Mouse (Mus musculus) layer of hippocampus, adult 8-10 months (tissue): Measurements from ENCODE around the gene Mrpl12. TPM values are rescaled to one million over a fixed set of nuclear protein-coding genes. Genes with fewer than 3 reads are reported as not detected.

Experiments used
- DNase-seq, 2 experiments: peaks; one replicate each; pipeline ENCODE4 v3.0.0; 2022; ENCODE audit warnings: low spot score in 2 of 2
- total RNA-seq, 4 experiments: library from RNA; stranded (reverse); gene quantifications; 2 replicates each; pipeline ENCODE4 v1.2.4; 2022

Gene Mrpl12
- total RNA-seq, 4 experiments from 2014 or later = 63.7 to 66.0 (median 64.4) TPM

- DNase-seq = no peak
Observed at GRCm38 (mm10) chr11:120467736-120468092, 16.7 kb upstream of the Mrpl12 start.

DNA sequence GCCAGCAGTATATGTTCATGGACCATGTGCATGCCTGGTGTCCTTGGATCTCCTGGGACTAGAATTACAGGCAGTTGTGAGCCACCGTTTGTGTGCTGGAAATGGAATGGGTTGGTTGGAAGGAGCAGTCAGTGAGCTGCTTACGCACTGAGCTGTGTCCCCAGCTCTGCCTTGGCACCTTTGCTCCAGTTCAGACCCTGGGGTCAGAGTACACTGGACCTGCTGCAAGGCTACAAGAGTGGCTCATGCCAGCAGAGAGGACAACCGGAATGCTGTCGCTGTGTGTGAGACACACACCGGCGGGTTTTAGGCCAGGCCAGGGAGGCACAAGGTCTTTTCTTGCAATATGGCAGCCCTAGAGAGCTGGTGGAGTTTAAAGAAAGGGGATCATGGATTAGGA is 12.4 kb upstream of the Mrpl12 start:
- DNase-seq = no peak

DNA sequence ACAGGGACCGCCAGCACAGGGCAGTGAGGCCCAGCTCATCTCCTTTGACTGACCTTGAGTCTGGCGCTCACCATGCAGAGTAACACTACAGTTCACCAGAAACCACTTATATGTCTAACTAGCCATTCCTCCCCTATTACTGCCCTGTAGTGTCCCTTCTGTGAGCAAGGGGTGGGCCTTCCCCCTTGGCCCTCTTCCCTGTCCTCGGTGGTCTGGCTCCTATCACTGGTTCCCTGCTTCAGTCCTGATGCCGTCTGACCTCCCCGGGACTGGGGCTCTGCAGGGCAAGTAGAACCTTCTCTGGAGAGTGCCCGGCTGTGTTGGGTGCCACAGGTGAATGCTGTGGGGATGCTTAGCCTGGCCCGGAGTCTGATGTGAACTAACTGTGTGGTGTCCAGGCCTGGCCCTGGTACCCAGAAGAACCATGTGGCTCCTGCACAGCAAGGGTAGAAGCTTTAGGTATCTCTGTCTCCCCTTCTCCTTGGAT is 922 bp upstream of the Mrpl12 start:
- no peak for DNase-seq

GRCm38 (mm10) chr11:120485251-120485650 is 838 bp downstream of the Mrpl12 start:
- no peak for DNase-seq

- no peak for DNase-seq
Observed at GRCm38 (mm10) chr11:120488516-120488915, 4.1 kb downstream of the Mrpl12 start.

DNA sequence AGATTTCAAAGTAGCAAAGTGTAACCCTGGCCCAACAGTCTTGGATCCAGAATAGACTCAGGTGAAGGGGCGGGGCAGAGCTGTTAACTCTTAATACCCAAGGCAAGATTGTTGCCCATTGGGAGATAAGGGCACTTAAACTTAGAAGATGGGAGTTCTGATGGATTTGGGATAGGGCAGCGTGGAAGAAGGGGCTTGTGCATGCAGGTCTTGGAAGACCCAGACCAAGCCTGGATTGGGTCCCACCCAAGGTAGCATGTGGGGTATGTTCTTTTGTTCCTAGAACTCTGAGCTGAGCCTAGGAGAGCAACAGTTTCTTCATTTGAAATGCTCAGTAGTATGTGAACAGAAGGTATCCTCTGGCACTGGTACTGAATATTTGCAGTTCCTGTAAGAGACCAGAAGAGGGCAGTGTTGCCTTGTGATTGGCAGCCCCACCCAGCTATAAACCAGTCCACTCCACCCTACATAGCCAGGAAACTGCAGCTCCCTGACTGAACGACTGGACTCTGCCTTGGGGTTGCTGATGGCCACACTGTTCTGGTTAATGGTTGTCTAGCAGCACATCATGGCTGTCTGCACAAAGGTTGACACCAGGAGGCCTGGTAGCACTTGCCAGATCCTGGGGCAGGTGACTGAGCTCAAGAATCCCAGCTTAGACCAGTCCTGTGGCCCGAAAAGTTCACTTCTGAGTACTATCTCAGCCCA is 4.8 kb downstream of the Mrpl12 start:
- DNase-seq = peak; percentile 54 to 65

GRCm38 (mm10) chr11:120490291-120491046 is 6.1 kb downstream of the Mrpl12 start:
- DNase-seq = no peak

GRCm38 (mm10) chr11:120491317-120492023 is 7.1 kb downstream of the Mrpl12 start, which contains the start of gene Slc25a10:
Gene Slc25a10 (plus strand): TSS chr11:120491840.
- DNase-seq = peak; percentile 73 to 81

DNA sequence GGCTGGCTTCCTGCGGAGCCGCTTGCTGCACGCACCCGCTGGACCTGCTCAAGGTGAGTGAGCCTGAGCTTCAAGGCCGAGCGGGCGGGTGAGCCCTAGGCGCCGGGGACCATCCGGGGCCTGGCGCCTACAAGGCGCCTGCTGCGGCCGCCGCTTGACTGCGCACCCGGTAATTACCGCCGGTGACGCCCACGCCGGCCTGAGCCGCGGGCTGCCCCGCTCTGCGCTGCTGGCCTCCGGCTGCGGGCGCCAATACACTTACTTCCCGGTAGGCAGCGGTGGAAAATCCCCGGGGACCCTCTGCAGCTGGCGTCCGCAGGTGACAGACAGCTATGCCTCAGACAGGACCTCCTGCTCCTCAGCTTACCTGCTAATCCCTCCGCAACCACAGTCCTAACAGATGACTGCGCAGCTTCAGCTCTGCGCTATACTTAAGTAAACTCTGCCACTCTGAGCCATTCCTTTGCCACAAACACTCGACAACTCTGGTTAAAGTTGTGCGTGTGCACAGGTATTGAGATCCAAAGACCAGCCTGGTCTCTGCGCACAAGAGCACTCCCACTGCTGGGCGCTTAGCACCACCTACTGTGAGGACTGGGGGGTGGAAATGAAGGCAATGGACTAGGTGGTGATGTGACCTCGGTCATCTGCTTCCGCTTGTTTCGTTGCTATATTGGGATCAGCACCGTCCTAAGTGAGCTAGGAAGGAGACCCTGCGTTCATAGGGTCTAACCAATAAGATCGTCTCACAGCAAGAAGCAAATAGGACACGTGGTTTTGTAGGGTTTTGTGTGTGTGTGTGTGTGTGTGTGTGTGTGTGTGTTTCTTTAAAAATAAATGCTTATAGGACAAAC is 7.8 kb downstream of the Mrpl12 start:
- DNase-seq = no peak

DNA sequence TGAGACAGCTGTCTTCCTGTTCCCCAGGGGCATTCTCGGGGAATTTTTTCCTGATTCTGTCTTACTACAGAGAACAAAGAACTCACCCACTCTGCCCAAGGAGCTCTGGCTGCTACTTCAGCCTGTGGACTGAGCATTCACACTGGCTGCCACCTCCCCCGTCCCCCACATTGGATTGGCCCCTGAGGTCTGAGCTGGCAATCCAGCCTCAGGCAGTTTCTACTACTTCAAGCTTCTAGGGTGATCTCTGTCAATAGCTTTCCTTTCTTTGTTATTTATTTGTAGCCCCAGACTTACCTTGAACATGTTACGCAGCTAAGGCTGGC is 8.4 kb downstream of the Mrpl12 start:
- DNase-seq = no peak

- no peak for DNase-seq
Observed at GRCm38 (mm10) chr11:120493351-120493750, 8.9 kb downstream of the Mrpl12 start.

DNA sequence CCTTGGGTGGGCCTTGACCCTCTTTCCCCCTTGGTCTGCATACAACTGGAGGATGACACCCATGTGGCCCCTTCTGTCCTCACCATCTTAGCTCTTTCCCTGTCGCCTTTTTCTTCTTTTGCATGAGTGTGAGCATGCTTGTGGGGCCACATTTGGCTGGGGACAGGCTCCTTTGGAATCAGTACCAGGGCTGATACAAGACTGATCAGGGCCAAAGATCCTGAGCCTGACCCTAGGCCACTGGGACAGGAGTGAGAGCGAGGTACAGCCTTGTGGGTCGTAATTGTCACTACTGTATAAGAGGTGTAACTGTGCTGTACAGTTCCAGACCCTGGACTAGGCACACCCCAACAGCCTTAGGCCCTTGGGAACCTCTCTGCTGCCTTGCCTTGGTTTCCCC is 9.5 kb downstream of the Mrpl12 start:
- DNase-seq = no peak

- DNase-seq = no peak
Observed at GRCm38 (mm10) chr11:120497436-120497835, 13.0 kb downstream of the Mrpl12 start.

GRCm38 (mm10) chr11:120498226-120498625 is 13.8 kb downstream of the Mrpl12 start:
- no peak for DNase-seq

GRCm38 (mm10) chr11:120498891-120499290 is 14.5 kb downstream of the Mrpl12 start:
- DNase-seq = no peak

DNA sequence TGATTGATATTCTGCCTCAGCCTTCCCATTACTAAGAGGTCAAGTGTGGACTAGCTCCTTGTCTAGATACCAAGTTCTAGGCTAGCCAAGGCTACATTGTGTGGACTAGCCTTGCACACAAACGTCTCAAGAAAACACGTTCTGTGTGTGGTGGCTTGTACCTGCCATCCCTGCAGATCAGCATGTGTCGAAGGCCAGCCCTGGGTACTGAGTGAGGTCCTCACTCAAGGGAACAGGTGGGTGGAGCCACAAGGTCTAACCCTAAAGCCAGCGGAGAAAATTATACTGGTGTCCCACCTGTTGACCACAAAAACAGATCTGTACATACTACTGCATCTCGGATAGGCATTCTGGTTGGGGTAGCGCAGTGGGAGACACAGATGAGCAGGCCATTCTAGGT is 15.5 kb downstream of the Mrpl12 start:
- DNase-seq = no peak

GRCm38 (mm10) chr11:120500357-120500756 is 15.9 kb downstream of the Mrpl12 start:
- no peak for DNase-seq

- DNase-seq = no peak
Observed at GRCm38 (mm10) chr11:120501018-120501417, 16.6 kb downstream of the Mrpl12 start.

- no peak for DNase-seq
Observed at GRCm38 (mm10) chr11:120501701-120502100, 17.3 kb downstream of the Mrpl12 start.

DNA sequence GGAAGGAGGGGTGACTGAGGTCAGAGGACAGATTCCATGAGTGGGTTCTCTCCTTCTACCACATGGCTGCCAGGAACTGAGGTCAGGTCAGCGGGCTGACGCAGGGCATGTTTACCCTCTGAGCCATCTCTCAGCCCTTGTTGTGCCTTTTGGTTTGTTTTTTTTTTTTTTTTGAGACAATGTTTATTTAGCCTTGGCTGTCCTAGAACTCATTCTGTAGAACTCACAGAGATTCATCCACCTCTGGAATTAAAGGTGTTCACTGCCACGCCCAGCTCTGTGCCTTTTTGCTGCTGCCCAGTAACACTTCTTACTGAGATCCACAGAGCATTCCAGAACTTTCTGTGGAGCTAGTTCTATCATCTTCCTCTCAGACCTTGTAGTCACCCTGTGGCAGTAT is 21.2 kb downstream of the Mrpl12 start:
- DNase-seq = no peak

- DNase-seq = no peak
Observed at GRCm38 (mm10) chr11:120506899-120507298, 22.5 kb downstream of the Mrpl12 start.
